Mouse (Mus musculus): ENCODE results near the gene Nectin2. TPM values are rescaled to one million over a fixed set of nuclear protein-coding genes. Genes with fewer than 3 reads are reported as not detected.

The Nectin2 gene
- polyA plus RNA-seq, 1 experiment from 2014 or later = 56.3 TPM

GRCm38 (mm10) chr7:19763829-19764477, 13.7 kb upstream of the Nectin2 start:
- no peak overlapping the region for H3K9ac ChIP-seq
- peaks cover 8% of the 10 kb centered on the region for H3K27me3 ChIP-seq (replicated peaks)
- WGBS = 86% methylated on average over 13 of the region's 13 CpGs
- no peaks in the 10 kb centered on the region for H3K36me3 ChIP-seq (replicated peaks)
- H3K9me3 ChIP-seq = no peaks in the 10 kb centered on the region
- H3K27ac ChIP-seq = no peak overlapping the region
- H3K4me2 ChIP-seq = no peak overlapping the region
- H3K4me3 ChIP-seq = no peak overlapping the region
- H3K4me1 ChIP-seq = no peaks in the 10 kb centered on the region
- ATAC-seq (replicated peaks) = no peak

DNA sequence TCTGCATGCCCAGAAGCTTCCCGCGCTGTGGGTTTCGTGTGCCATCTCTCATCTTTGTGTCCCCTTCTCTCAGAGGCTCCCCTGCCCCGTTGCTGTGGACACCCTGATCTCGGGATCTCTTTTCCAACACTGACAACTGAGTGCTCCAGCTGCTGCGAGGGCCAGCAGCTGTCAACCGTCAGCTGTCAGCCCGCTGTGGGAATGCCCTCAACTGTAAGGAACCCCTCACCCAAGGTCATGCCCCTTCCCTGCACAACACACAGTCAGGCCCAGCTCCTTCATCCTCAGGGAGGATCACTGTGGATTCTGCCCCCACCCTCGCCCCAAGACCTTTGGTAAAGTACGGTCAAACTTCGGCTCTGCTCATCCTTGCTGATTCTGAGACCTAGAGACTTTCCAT, 12.0 kb upstream of the Nectin2 start:
- H3K36me3 ChIP-seq (replicated peaks) = no peaks in the 10 kb centered on the region
- no peaks in the 10 kb centered on the region for H3K27me3 ChIP-seq (replicated peaks)
- no peak overlapping the region for H3K4me2 ChIP-seq
- no peak for ATAC-seq (replicated peaks)
- no peak overlapping the region for H3K4me3 ChIP-seq
- WGBS = 90% methylated on average over 11 of the region's 11 CpGs
- H3K9ac ChIP-seq = no peak overlapping the region
- no peaks in the 10 kb centered on the region for H3K9me3 ChIP-seq
- H3K4me1 ChIP-seq = no peaks in the 10 kb centered on the region
- no peak overlapping the region for H3K27ac ChIP-seq

GRCm38 (mm10) chr7:19760021-19760420, 9.7 kb upstream of the Nectin2 start:
- no peaks in the 10 kb centered on the region for H3K9me3 ChIP-seq
- no peaks in the 10 kb centered on the region for H3K4me1 ChIP-seq
- no peaks in the 10 kb centered on the region for H3K27me3 ChIP-seq (replicated peaks)
- no peak overlapping the region for H3K9ac ChIP-seq
- no peaks in the 10 kb centered on the region for H3K36me3 ChIP-seq (replicated peaks)
- H3K4me3 ChIP-seq = no peak overlapping the region
- H3K27ac ChIP-seq = no peak overlapping the region
- no peak overlapping the region for H3K4me2 ChIP-seq
- 88% methylated on average over 13 of the region's 13 CpGs for WGBS
- no peak for ATAC-seq (replicated peaks)

DNA sequence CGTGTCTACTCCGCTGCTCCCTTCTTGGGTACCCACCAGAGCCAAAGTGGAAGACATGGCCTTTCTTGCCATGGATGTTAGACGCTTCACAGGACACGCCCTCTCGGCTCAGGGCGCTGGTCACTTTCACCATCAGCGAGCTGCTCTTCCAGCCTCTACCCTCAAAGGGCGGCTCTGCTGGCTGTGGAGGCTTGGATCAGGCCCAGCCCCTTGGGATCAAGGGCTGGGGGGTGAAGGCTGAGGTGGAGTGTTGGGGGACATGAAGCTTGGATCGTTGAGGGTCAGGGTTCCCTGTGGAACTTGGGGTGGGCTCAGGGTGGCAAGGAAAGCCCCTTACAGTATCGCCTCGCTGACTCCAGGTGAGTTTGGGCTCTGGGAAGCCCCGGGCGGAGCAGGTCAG, 8.3 kb upstream of the Nectin2 start:
- Histone ChIP-seq H3K27ac (no peak overlapping the region), H3K36me3 (replicated peaks) (no peaks in the 10 kb centered on the region), H3K4me1 (no peaks in the 10 kb centered on the region), H3K4me3 (no peak overlapping the region), H3K9ac (no peak overlapping the region), H3K9me3 (no peaks in the 10 kb centered on the region), H3K4me2 (no peak overlapping the region), H3K27me3 (replicated peaks) (no peaks in the 10 kb centered on the region)
- WGBS = 92% methylated on average over 13 of the region's 13 CpGs
- no peak for ATAC-seq (replicated peaks)

- Histone ChIP-seq H3K4me3 (no peak overlapping the region), H3K9me3 (no peaks in the 10 kb centered on the region), H3K27ac (no peak overlapping the region), H3K9ac (no peak overlapping the region), H3K4me2 (no peak overlapping the region), H3K4me1 (no peaks in the 10 kb centered on the region), H3K36me3 (replicated peaks) (no peaks in the 10 kb centered on the region), H3K27me3 (replicated peaks) (no peaks in the 10 kb centered on the region)
- 80% methylated on average over 23 of the region's 24 CpGs for WGBS
- ATAC-seq (replicated peaks) = 0 out of 2 replicates have a peak, but pooled peaks have one; percentile 7
Observed at GRCm38 (mm10) chr7:19755851-19756786, 5.8 kb upstream of the Nectin2 start.

- no peak overlapping the region for H3K9ac ChIP-seq
- no peak overlapping the region for H3K4me3 ChIP-seq
- WGBS = 89% methylated on average over 2 of the region's 2 CpGs
- H3K27ac ChIP-seq = no peak overlapping the region
- peaks cover 6% of the 10 kb centered on the region; the same call in 1 of the 2 replicates for H3K4me1 ChIP-seq
- no peaks in the 10 kb centered on the region for H3K9me3 ChIP-seq
- H3K4me2 ChIP-seq = no peak overlapping the region
- no peak for ATAC-seq (replicated peaks)
- no peaks in the 10 kb centered on the region for H3K27me3 ChIP-seq (replicated peaks)
- no peaks in the 10 kb centered on the region for H3K36me3 ChIP-seq (replicated peaks)
Observed at GRCm38 (mm10) chr7:19755008-19755407, 4.7 kb upstream of the Nectin2 start.

- Histone ChIP-seq H3K4me2 (no peak overlapping the region), H3K4me1 (peaks cover 6% of the 10 kb centered on the region; the same call in 1 of the 2 replicates), H3K9me3 (no peaks in the 10 kb centered on the region), H3K9ac (no peak overlapping the region), H3K36me3 (replicated peaks) (no peaks in the 10 kb centered on the region), H3K27ac (no peak overlapping the region), H3K4me3 (no peak overlapping the region), H3K27me3 (replicated peaks) (no peaks in the 10 kb centered on the region)
- no peak for ATAC-seq (replicated peaks)
- WGBS = 79% methylated on average over 1 of the region's 1 CpGs
Observed at GRCm38 (mm10) chr7:19754065-19754464, 3.8 kb upstream of the Nectin2 start.

GRCm38 (mm10) chr7:19753587-19753986, 3.3 kb upstream of the Nectin2 start:
- ATAC-seq (replicated peaks) = no peak
- no peak overlapping the region for H3K9ac ChIP-seq
- no peaks in the 10 kb centered on the region for H3K9me3 ChIP-seq
- H3K36me3 ChIP-seq (replicated peaks) = no peaks in the 10 kb centered on the region
- no peaks in the 10 kb centered on the region for H3K27me3 ChIP-seq (replicated peaks)
- no peak overlapping the region for H3K4me2 ChIP-seq
- H3K4me3 ChIP-seq = no peak overlapping the region
- peaks cover 8% of the 10 kb centered on the region for H3K4me1 ChIP-seq
- 71% methylated on average over 7 of the region's 7 CpGs for WGBS
- no peak overlapping the region for H3K27ac ChIP-seq

GRCm38 (mm10) chr7:19752652-19753051, 2.4 kb upstream of the Nectin2 start:
- Histone ChIP-seq H3K4me3 (no peak overlapping the region), H3K36me3 (replicated peaks) (no peaks in the 10 kb centered on the region), H3K9ac (no peak overlapping the region), H3K4me2 (no peak overlapping the region), H3K27ac (no peak overlapping the region), H3K27me3 (replicated peaks) (no peaks in the 10 kb centered on the region), H3K9me3 (no peaks in the 10 kb centered on the region), H3K4me1 (peaks cover 17% of the 10 kb centered on the region)
- ATAC-seq (replicated peaks) = no peak
- WGBS = 77% methylated on average over 8 of the region's 8 CpGs

- no peak for ATAC-seq (replicated peaks)
- Histone ChIP-seq H3K4me1 (peaks cover 31% of the 10 kb centered on the region), H3K4me2 (peak overlapping the region; percentile 83; the same call in 1 of the 2 replicates), H3K27ac (no peak overlapping the region), H3K9me3 (no peaks in the 10 kb centered on the region), H3K27me3 (replicated peaks) (no peaks in the 10 kb centered on the region), H3K9ac (no peak overlapping the region), H3K36me3 (replicated peaks) (no peaks in the 10 kb centered on the region), H3K4me3 (no peak overlapping the region)
- WGBS = 61% methylated on average over 4 of the region's 4 CpGs
Observed at GRCm38 (mm10) chr7:19751070-19751383, 744 bp upstream of the Nectin2 start.

DNA sequence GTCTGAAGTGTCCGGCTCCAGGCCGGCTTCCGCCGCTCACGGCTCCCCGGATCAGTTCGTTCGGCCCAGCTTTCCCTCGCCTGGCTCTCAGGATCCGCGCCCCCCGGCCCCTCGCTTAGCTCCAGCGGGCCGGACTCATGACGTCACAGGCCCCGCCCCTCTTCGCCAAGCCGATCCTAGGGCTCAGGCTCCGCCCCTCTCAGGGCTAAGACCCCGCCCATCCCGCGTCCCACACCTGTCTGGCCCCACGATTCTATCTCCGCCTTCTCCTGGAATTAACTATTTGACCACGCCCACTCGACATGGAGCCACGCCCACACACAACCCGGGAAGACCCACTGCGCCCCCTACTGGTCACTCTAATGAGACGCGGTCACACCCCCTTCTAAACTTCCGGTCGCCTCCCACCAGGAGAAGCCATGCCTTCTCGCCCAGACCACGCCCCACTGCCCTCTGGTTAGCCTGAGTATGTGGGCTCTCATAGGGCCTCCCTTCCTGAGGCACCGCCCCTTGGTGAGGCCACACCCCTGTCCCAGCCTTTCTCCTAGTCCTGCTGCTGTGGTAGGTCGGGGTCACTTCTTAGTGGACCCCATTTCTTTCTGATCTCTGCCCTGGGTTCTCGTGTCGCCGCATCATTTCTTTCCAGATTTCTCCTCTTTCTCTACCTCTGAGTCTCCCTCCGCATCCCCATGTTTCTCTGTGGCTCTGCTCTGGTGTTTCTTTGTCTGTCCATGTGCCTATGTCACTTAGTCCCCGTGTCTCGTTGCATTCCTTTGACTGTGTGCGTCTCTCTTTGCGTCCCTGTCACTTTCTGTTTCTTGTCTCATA, 680 bp downstream of the Nectin2 start:
- peaks cover 38% of the 10 kb centered on the region for H3K4me1 ChIP-seq
- WGBS = under 1% methylated on average over 46 of the region's 46 CpGs
- ATAC-seq (replicated peaks) = peak; percentile 95
- H3K4me3 ChIP-seq = peak overlapping the region; percentile 95
- H3K36me3 ChIP-seq (replicated peaks) = no peaks in the 10 kb centered on the region
- peak overlapping the region; percentile 87 for H3K27ac ChIP-seq
- peak overlapping the region; percentile 97 for H3K9ac ChIP-seq
- H3K4me2 ChIP-seq = peak overlapping the region; percentile 83
- no peaks in the 10 kb centered on the region for H3K9me3 ChIP-seq
- no peaks in the 10 kb centered on the region for H3K27me3 ChIP-seq (replicated peaks)

All from midbrain, embryonic 15.5 days (tissue).